In genomic region chr1:12405391-12406270, GRCm38 (mm10) we compare ENCODE assay signal across 9 mouse cellular contexts.
DNase-seq lines count a peak whose midpoint lies in the region; ATAC-seq lines count a peak whose summit lies in the region.
"Had no signal": no experiment of that assay in that cellular context is flagged by ENCODE, and none has a peak within 500 bp of the region (broad histone marks: within the 10 kb centered on the region; RNA-seq: fewer than 3 reads in every experiment).

No protein-coding gene starts in this region.

- intact Hi-C loops in heart, postnatal 14 days (cut with DNase I): loop anchor here (5.0 kb wide), 2 partner anchors 357 to 432 kb away; no protein-coding TSS in a partner anchor

- ATAC-seq in CD4-positive, CD25-positive, alpha-beta regulatory T cell, adult 4 months: no peak
- ATAC-seq: hindbrain, embryonic 16.5 days had no signal

- DNase-seq in gastrocnemius, adult 18-20 months (ENCODE audit: low spot score): peak; percentile 13
- no peak for DNase-seq in gastrocnemius, postnatal 10 days
- DNase-seq in adrenal gland, postnatal 14 days: peak; percentile 23
- DNase-seq in heart, adult 11 months: peak; percentile 97
- peak; percentile 16 to 25 for DNase-seq in heart, postnatal 14 days
- DNase-seq in cerebellum, adult 11-12 months: no peak
- no peak for DNase-seq in embryo, embryonic 10 days (ENCODE audit: low spot score)

Comparison
In these comparisons a context has a peak if more than half of its experiments do, and no peak if none do; other contexts are left out.
1. DNase-seq: peak in gastrocnemius, adult 18-20 months (single experiment), adrenal gland, postnatal 14 days (single experiment), heart, adult 11 months (single experiment) and heart, postnatal 14 days (2 of 2); none in gastrocnemius, postnatal 10 days (single experiment), cerebellum, adult 11-12 months (single experiment) and embryo, embryonic 10 days (single experiment).